Mouse (Mus musculus) common myeloid progenitor, adult 5-6 weeks (primary cell): ENCODE measurements around the gene Uqcc3. TPM values are rescaled to one million over a fixed set of nuclear protein-coding genes. Genes with fewer than 3 reads are reported as not detected.
"Not testable (repeated sequence)": the region's sequence is repeated elsewhere in the genome, so short reads cannot be mapped to it uniquely, and the experiment has no call there.

ENCODE experiments used
- ATAC-seq: replicated peaks from 2 replicates; pipeline ENCODE4 v1.8.0; 2016; ENCODE audit warnings: low read depth, mild to moderate bottlenecking, moderate TSS enrichment, inconsistent platforms; ENCODE audit not compliant: poor library complexity, severe bottlenecking
- total RNA-seq: library from RNA; stranded (forward); fragments of 200-1000, 187-1606 nt; gene quantifications from 2 replicates; pipeline ENCODE4 v1.2.3, GENCODE M21; 2017

The Uqcc3 gene
- total RNA-seq, 1 experiment from 2014 or later, result 122 TPM

- no peak for ATAC-seq
Measured at GRCm38 (mm10) chr19:8853117-8853516, 27.6 kb downstream of the Uqcc3 start.

DNA sequence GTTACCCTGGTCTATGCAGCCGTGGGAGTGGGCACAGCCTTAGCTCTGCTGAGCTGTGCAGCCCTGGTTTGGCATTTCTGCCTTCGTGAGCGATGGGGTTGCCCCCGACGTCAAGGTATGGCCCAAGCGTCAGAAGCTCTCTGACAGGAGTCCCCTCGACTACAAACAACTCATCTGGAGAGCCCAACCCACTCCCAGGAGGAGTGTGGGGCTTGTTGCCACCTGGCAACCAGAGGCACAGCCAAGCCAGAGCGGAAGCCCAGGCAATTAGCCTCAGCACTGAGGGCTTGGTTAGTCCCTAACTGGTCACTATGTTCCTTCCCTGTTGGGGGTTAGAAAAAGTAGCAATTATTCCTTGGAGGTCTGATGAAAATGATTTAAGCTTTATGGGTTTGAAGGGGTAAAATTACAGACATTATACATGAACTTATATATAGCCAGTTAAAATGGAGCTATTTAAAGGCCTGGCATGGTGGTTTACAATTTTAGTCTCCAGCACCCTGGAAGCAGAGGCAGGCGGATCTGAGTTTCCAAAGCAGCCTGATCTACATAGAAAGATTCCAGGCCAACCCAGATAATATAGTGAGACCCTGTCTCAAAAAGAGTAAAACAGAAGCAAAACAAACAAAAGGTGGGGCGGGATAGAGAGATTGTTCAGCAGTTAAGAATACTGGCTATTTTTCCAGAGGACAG is 28.3 kb downstream of the Uqcc3 start:
- no peak for ATAC-seq

DNA sequence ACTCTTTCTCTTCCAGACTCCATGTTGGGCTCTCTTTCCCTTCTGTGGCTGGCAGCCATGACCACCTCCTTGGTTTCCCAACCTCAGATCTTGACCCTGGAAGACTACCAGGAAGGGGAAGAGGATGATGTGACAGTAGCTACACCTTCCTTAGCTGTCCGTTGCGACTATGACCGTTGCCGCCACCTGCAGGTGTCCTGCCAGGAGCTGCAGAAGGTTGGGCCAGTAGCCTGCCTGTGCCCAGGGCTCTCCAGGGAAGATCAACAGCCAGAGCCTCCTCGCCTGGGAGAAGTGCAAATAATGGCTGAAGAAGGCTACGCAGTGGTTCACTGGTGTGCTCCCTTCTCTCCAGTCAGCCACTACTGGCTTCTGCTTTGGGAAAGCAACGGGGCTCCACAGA is 29.1 kb downstream of the Uqcc3 start:
- ATAC-seq, result no peak

DNA sequence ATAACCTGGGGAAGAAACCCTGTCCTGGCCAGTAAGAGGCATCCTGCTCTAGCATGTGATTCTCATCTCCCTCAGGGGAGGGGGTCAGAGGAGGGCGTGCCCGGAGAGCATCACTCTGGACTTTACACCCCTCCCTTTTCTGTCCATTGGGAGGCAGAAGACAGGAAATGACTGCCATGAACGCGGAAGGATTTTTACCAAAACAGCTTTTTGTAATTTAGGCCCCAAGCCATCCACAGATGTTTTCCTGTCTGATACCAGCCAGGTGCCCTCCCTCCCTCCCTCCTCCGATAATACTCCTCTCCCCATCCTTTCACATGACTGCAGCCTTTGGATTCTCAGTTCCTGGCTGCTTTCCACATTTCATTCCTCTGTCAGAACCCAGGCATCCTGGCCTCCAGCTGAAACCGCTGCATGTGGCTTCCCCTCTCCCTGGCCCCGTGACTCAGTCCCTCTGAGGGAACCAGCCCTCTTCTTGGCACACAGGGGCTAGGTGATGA is 30.3 kb downstream of the Uqcc3 start, which contains the start of gene Lrrn4cl:
Gene Lrrn4cl, plus strand, starts transcription at position 367 of the 500 bp plus-strand sequence.
- ATAC-seq, result no peak

DNA sequence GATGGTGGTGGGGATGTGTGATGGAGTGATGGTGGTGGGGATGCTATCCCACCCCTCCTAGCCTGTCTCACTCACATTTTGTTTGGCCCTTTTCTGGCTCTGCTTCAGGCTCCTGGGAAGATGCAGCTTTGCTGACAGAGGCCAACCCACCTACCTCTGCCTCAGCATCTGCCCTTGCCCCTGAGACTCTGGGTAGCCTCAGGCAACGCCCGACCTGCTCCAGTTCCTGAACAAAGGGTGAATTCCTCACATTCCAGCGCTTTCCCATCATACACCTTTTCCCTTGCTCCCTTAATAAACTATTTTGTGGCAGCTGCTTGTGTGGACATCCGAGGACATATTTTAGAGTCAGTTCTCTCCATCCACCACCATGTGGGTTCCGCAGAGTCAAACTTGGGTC is 32.4 kb downstream of the Uqcc3 start:
- no peak for ATAC-seq

- ATAC-seq, result peak; percentile 45; the same call in 1 of the 2 replicates
Measured at GRCm38 (mm10) chr19:8844371-8845129, 36.2 kb downstream of the Uqcc3 start.

GRCm38 (mm10) chr19:8842961-8843360 is 37.8 kb downstream of the Uqcc3 start:
- ATAC-seq, result no peak

DNA sequence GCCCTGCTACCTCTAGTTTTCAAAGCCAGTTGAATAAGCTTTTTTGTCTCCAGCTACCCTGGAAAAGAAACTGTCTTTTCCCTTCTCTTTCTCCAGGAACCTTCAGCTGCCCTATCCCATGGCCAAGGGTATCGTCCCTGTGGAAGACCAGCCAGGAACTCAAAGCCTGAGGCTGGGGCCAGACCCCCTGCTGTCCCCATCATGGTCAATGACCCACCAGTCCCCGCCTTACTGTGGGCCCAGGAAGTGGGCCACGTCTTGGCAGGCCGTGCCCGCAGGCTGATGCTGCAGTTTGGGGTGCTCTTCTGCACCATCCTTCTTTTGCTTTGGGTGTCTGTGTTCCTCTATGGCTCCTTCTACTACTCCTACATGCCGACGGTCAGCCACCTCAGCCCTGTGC is 39.7 kb downstream of the Uqcc3 start:
- no peak for ATAC-seq

- ATAC-seq, result peak; percentile 66
Measured at GRCm38 (mm10) chr19:8839908-8840791, 40.6 kb downstream of the Uqcc3 start.

DNA sequence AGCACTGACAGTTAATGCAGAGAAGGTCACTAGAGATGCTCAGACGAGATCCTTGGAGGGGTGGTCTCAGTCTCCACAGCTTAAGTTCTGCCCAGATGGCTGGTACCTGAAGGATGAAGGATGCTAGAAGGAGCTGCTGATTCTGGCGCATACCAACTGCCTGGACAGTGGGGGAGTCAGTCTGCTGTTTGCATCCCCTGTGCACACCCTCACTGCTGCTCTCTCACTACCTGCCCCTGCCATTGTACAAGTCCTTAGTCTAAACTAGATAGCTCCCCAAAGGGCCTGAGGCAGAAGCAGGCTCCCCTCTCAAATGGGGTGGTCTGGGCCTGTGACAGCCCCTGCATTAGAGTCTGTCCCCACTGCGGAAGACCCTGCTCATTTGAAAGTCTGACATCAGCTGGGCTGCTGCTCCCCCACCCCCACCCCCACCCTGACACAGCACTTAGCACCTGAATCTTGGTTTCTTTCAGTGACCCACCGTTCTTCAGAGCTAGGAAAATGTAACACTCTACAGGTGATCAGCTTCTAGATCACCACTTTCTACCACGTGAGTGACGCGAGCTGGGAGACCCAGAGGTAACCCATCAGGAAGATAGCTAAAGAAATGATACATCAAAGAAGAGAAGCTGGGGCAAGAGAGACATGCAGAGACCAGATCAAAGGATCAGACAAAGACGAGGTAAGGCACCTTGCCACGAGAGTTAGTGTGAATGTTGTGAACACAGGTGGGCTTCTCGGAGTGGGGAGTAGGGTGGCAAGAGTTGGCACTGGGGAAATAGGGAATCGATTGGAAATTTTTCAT is 41.4 kb downstream of the Uqcc3 start, which contains the start of gene Gng3:
Gene Gng3, minus strand, starts transcription at position 92 of the 805 bp plus-strand sequence.
- no peak for ATAC-seq

DNA sequence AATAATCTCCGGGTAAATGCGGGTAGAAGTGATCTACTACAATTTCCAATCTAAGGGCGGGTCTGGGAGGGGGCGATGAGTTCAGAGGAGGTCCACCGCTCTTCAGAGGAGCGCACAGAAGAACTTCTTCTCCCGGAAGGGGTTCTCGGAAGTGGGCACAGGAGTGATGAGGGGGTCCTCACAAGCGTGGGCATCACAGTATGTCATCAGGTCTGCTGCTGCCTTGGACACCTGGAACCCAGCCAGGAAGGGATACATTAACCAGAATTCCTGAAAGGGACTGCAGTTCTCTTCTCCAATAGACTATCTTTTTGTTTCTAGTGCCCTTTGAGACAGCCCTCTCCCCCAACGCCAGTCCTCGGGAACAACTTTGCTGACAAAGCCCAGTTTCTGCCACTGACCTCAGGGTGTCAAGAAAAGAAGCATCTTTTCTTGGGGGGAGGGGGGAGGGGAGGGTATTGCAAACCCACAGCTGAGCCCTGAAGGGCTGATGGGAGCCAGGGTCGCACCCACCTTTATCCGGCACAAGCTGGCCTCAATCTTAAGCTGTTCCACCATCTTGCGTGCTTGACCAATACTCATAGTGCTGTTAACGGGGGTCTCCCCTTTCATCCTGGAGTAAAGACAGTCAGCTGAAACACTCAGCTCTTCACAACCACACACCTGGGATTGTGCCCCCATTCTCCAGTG is 42.5 kb downstream of the Uqcc3 start:
- no peak for ATAC-seq

DNA sequence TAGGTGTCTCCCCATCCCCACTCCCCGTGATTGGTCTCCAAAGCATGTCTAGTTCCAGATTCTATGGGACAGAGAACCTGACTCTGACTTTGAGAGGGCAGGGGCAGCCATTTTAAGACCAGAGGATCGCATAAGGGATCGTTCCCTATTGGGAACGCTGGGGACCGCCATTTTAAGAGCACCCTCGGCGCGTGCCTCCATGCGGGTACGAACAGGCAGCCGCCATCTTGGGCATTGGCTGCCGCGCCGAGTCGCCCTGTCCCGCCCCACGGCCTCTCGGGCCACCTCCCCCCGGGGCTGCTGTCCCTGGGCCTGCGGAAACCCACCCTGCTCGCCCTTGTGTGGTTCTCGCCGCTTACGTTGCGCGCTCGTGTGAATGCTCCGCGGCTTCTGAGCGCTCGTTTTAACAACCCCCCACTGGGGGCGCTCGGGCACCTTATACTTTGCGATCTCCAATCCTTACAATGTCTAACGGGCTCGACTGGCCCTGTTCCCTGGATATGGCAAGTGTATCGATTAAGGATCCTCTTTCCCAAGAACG is 43.4 kb downstream of the Uqcc3 start, which contains the start of gene Bscl2:
Gene Bscl2, plus strand, starts transcription at position 217 of the 541 bp plus-strand sequence.
- ATAC-seq, result peak; percentile 78

GRCm38 (mm10) chr19:8836327-8836726 is 44.4 kb downstream of the Uqcc3 start:
- not testable (repeated sequence) for ATAC-seq

DNA sequence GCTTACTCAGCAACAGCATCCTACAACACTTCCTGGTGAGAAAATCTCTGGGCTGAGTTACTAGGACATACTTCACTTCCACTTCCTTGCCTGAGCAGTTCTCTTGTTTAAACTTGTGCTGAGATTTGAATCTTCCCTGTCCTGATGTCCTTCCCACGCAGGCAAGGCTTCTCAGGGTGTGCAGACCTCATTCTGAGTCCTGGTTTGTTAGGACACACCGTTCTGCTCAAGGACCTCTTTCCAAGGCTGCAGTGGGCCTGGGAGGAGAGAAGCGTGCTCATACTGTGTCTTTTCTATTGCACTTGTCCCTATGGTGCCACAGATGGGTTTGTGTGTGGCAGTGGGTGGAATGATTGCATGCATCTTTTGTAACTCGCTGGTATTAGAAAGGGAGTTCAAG is 47.8 kb downstream of the Uqcc3 start:
- no peak for ATAC-seq

DNA sequence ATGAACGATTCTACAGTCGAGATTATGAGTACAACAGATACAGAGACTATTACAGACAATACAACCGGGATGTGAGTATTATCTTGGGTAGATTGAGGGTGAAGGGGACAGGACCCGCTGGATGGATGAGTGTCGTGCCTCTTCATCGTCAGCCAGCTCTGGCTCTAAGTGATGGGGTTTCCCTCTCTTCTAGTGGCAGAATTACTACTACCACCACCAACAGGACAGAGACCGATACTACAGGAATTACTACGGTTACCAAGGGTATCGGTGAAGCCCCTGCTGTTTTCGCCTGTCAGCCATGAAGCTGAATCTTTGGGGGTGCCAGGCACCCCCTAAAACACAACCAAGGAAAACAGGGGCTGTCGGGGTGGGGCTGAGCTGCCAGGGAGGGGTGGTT is 49.5 kb downstream of the Uqcc3 start:
- no peak for ATAC-seq

GRCm38 (mm10) chr19:8830664-8831063 is 50.1 kb downstream of the Uqcc3 start:
- no peak for ATAC-seq
